Mouse (Mus musculus) small intestine, adult 2 months (tissue): ENCODE measurements around the gene 4930522H14Rik. TPM values are rescaled to one million over a fixed set of nuclear protein-coding genes. Genes with fewer than 3 reads are reported as not detected.

ENCODE experiments used
- H3K27ac ChIP-seq: fragments of 200-500 bp; 2 replicates; pipeline ENCODE4 v1.5.1; 2012; ENCODE audit warnings: low read depth, low read length, control low read depth, inconsistent platforms; ENCODE audit not compliant: insufficient read depth
- H3K27me3 ChIP-seq: fragments of 200-500 bp; 2 replicates; pipeline ENCODE4 v1.6.1; 2012; ENCODE audit warnings: mild to moderate bottlenecking, moderate library complexity, low read length, inconsistent platforms; ENCODE audit not compliant: control insufficient read depth, insufficient read depth
- H3K36me3 ChIP-seq: fragments of 200-500 bp; 2 replicates; pipeline ENCODE4 v1.6.1; 2012; ENCODE audit warnings: mild to moderate bottlenecking, low read length, control low read depth, inconsistent platforms; ENCODE audit not compliant: control insufficient read depth, insufficient read depth
- H3K4me1 ChIP-seq: fragments of 200-500 bp; 2 replicates; pipeline ENCODE4 v1.6.1; 2012; ENCODE audit warnings: low read length, inconsistent platforms, mixed read lengths; ENCODE audit not compliant: control insufficient read depth, insufficient read depth, insufficient read length
- H3K4me3 ChIP-seq: fragments of 200-500 bp; 2 replicates; pipeline ENCODE4 v1.5.1; 2012; ENCODE audit warnings: low read depth, mild to moderate bottlenecking, control low read depth, inconsistent platforms, low read length, moderate library complexity
- CTCF ChIP-seq: fragments of 200-500 bp; IDR thresholded peaks from 2 replicates; pipeline ENCODE4 v1.5.1; 2012; ENCODE audit warnings: low read depth, mild to moderate bottlenecking, control low read depth, inconsistent platforms, low read length, moderate library complexity, mixed read lengths; ENCODE audit not compliant: insufficient replicate concordance, insufficient read length; ENCODE audit errors: extremely low read depth
- POLR2A ChIP-seq: fragments of 200-500 bp; IDR thresholded peaks from 2 replicates; pipeline ENCODE4 v1.6.1; 2012; ENCODE audit warnings: low read depth, mild to moderate bottlenecking, control low read depth, inconsistent platforms, low read length, moderate library complexity
- WGBS: fragments of 180-500 bp; shearing (Covaris S2); methylation state at CpG from one replicate; pipeline ENCODE4 v1.1.7; 2018; 5-methylcytosine and 5-hydroxymethylcytosine counted together
- polyA plus RNA-seq: library from polyadenylated mRNA; depleted of rRNA; stranded (reverse); fragments of >200 nt; gene quantifications from 2 replicates; pipeline ENCODE4 v1.2.3, GENCODE M21; 2012

The 4930522H14Rik gene
- polyA plus RNA-seq, 1 experiment = not detected

- Histone ChIP-seq H3K27ac (no peak overlapping the region), H3K4me1 (no peaks in the 10 kb centered on the region), H3K36me3 (no peaks in the 10 kb centered on the region), H3K27me3 (no peaks in the 10 kb centered on the region), H3K4me3 (no peak overlapping the region)
- no peak for TF ChIP-seq CTCF
- no peak for TF ChIP-seq POLR2A
Measured at GRCm38 (mm10) chr4:109493581-109493980, 37.5 kb downstream of the 4930522H14Rik start.

GRCm38 (mm10) chr4:109488812-109489211 is 42.3 kb downstream of the 4930522H14Rik start:
- Histone ChIP-seq H3K36me3 (no peaks in the 10 kb centered on the region), H3K4me3 (no peak overlapping the region), H3K4me1 (no peaks in the 10 kb centered on the region), H3K27me3 (no peaks in the 10 kb centered on the region), H3K27ac (no peak overlapping the region)
- no peak for TF ChIP-seq POLR2A
- TF ChIP-seq CTCF = no peak
- WGBS = 48% methylated on average over 1 of the region's 1 CpGs

DNA sequence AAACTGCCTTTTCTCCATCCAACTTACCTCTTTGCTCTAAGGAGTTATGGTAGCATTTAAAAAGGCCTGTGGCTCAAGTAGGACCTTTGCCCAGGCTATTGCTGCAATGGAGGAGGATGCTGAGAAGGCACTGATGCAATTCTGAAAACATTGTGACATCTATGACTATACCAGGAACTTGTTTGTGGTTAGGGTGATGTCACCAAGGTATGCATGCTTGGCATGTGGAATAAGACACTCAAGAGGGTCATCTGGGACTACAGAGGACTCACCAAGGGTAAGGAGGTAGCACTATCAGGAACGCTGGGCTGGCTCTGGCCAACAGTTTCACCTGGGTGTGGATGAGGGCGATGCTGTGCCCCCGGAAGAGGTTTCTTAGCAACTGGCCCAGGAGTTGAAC is 46.5 kb downstream of the 4930522H14Rik start, which contains the start of gene Rnf11:
Gene Rnf11, minus strand, starts transcription at position 108 of the 400 bp plus-strand sequence.
- Histone ChIP-seq H3K4me1 (no peaks in the 10 kb centered on the region), H3K27ac (no peak within 1 kb of the TSS), H3K4me3 (no peak within 1 kb of the TSS), H3K27me3 (no peaks in the 10 kb centered on the region), H3K36me3 (no peaks in the 10 kb centered on the region)
- no peak for TF ChIP-seq CTCF
- TF ChIP-seq POLR2A = no peak
- WGBS = 53% methylated on average over 3 of the region's 3 CpGs

- Histone ChIP-seq H3K4me1 (no peaks in the 10 kb centered on the region), H3K36me3 (no peaks in the 10 kb centered on the region), H3K4me3 (no peak overlapping the region), H3K27me3 (no peaks in the 10 kb centered on the region), H3K27ac (no peak overlapping the region)
- 88% methylated on average over 1 of the region's 1 CpGs for WGBS
- TF ChIP-seq POLR2A (no peak), CTCF (no peak)
Measured at GRCm38 (mm10) chr4:109482701-109483100, 48.4 kb downstream of the 4930522H14Rik start.

DNA sequence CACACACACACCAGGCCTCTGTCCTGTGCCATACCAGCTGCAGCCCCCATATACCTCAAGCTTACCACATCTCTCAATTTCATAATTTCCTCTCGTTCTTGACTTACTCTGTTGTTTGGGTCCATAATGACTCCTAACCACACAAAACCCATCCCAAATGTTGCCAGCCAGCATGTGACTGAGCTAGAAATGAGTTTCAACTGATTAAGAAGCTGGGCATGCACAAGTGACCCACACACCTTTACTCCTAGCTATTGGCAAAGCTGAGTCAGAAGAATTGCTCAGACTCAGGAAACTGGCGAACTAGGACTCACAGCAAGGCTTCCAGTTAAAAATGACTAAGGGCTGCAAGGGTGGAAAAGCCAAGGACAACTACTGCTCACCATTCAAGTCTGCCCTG is 49.7 kb downstream of the 4930522H14Rik start:
- H3K36me3 ChIP-seq = no peaks in the 10 kb centered on the region
- H3K27ac ChIP-seq = no peak overlapping the region
- TF ChIP-seq POLR2A = no peak
- no peak for TF ChIP-seq CTCF
- H3K4me3 ChIP-seq = no peak overlapping the region
- 77% methylated on average over 2 of the region's 2 CpGs for WGBS
- no peaks in the 10 kb centered on the region for H3K4me1 ChIP-seq
- H3K27me3 ChIP-seq = no peaks in the 10 kb centered on the region

DNA sequence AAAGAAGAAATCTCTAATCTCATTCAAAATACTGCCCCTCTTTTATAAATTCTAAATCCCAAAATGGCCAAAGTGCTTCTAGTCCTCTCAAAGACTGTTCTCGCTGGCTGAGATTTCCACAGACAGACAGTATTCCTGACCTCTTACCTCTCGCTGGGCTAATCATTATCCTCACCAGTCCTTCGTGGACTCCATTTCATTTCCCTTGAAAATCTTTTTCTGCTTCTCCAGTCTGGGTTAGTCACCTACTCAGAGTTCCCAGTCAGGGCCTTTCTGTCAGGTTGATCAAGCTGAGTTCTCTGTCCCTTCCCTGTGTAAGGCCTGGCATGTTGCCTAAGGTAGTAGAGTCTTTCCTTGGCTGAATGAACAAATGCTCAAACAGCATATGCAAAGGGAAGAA is 53.6 kb downstream of the 4930522H14Rik start:
- peaks cover 5% of the 10 kb centered on the region; the same call in 1 of the 2 replicates for H3K4me1 ChIP-seq
- no peak for TF ChIP-seq POLR2A
- no peak for TF ChIP-seq CTCF

DNA sequence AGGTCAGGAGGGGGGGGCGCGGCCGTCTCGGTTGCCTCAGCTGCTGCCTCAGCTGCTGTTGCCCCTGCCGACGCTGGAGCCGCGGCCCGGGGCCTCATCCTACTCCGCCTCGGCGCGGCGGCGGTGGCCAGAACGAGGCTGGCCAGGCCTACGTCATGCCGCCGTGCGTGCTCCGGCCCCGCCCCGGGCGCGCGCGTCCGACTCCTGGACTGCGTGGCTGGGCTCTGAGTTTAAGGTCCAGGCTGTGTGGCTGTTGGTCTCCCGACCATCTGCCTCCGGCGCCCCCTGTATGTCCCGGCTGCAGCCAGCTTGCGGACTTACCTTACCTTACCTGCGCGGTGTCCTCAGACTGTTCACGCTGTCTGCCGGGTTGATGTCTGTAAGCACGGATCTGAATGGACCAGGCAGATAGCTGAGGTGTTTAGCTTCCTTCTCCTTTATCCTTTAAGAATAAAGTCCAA is 54.5 kb downstream of the 4930522H14Rik start:
- under 1% methylated on average over 39 of the region's 39 CpGs for WGBS
- no peak for TF ChIP-seq CTCF
- TF ChIP-seq POLR2A = peak; percentile 84
- H3K36me3 ChIP-seq = no peaks in the 10 kb centered on the region
- peaks cover 5% of the 10 kb centered on the region; the same call in 1 of the 2 replicates for H3K4me1 ChIP-seq
- H3K4me3 ChIP-seq = peak overlapping the region; percentile 95
- peak overlapping the region; percentile 86 for H3K27ac ChIP-seq
- H3K27me3 ChIP-seq = no peaks in the 10 kb centered on the region

More for the DNA sequence above, 53.6 kb downstream of the 4930522H14Rik start:
- Histone ChIP-seq H3K36me3 (no peaks in the 10 kb centered on the region), H3K27me3 (no peaks in the 10 kb centered on the region), H3K4me3 (no peak overlapping the region), H3K27ac (no peak overlapping the region)
- WGBS = 91% methylated on average over 3 of the region's 3 CpGs
